Mouse (Mus musculus) limb, embryonic 15.5 days (tissue): ENCODE results near the gene Ube2d1. TPM values are rescaled to one million over a fixed set of nuclear protein-coding genes. Genes with fewer than 3 reads are reported as not detected.
A peak's percentile ranks its signal among the peaks of the same experiment; 100 is the strongest.

Experiments
- ATAC-seq: fragments of 200-750 bp; cut with Nextera tagmentation; 2 replicates; pipeline ENCODE4 v1.8.0; 2017; ENCODE audit warnings: low read depth, moderate TSS enrichment; ENCODE audit not compliant: insufficient number of reproducible peaks, low FRiP score, low TSS enrichment
- H3K27ac ChIP-seq: fragments of 300-500 bp; sonication (generic); 2 replicates; pipeline ENCODE4 v1.5.1; 2015; ENCODE audit warnings: moderate library complexity, mild to moderate bottlenecking, inconsistent platforms
- H3K27me3 ChIP-seq: fragments of 300-500 bp; sonication (generic); 2 replicates; pipeline ENCODE4 v1.6.1; 2015; ENCODE audit warnings: inconsistent platforms
- H3K36me3 ChIP-seq: fragments of 300-500 bp; sonication (generic); 2 replicates; pipeline ENCODE4 v1.6.1; 2015; ENCODE audit warnings: inconsistent platforms
- H3K4me1 ChIP-seq: fragments of 300-500 bp; sonication (generic); 2 replicates; pipeline ENCODE4 v1.6.1; 2015; ENCODE audit warnings: inconsistent platforms
- H3K4me2 ChIP-seq: fragments of 300-500 bp; sonication (generic); 2 replicates; pipeline ENCODE4 v1.6.1; 2015; ENCODE audit warnings: mild to moderate bottlenecking, inconsistent platforms
- H3K4me3 ChIP-seq: fragments of 300-500 bp; sonication (generic); 2 replicates; pipeline ENCODE4 v1.5.1; 2015; ENCODE audit warnings: mild to moderate bottlenecking, inconsistent platforms
- H3K9ac ChIP-seq: fragments of 300-500 bp; sonication (generic); 2 replicates; pipeline ENCODE4 v1.6.1; 2015; ENCODE audit warnings: inconsistent platforms
- H3K9me3 ChIP-seq: fragments of 300-500 bp; sonication (generic); 2 replicates; pipeline ENCODE4 v1.6.1; 2016; ENCODE audit warnings: inconsistent platforms
- WGBS: fragments of 180-500 bp; shearing (Covaris S2); methylation state at CpG from one replicate; pipeline ENCODE4 v1.1.7; 2015; 5-methylcytosine and 5-hydroxymethylcytosine counted together
- polyA plus RNA-seq: library from polyadenylated mRNA; unstranded; fragments of >200 nt; fragmentation: Nextera tagmentation; extraction: Ambion mirVana; gene quantifications from 2 replicates; pipeline ENCODE4 v1.2.1, GENCODE M21; 2015

The Ube2d1 gene
- polyA plus RNA-seq, 1 experiment from 2014 or later, result 52.2 TPM

- Histone ChIP-seq H3K4me3 (peak overlapping the region; percentile 98), H3K4me1 (peaks cover 16% of the 10 kb centered on the region; the same call in 1 of the 2 replicates), H3K36me3 (0 out of 2 replicates have a peak, but pooled peaks cover 6% of the 10 kb centered on the region), H3K27ac (peak overlapping the region; percentile 68), H3K9ac (peak overlapping the region; percentile 89), H3K9me3 (no peaks in the 10 kb centered on the region), H3K27me3 (peaks cover 5% of the 10 kb centered on the region; the same call in 1 of the 2 replicates), H3K4me2 (peak overlapping the region; percentile 74)
- WGBS, result under 1% methylated on average over 40 of the region's 41 CpGs
- peak; percentile 77 for ATAC-seq
Observed at GRCm38 (mm10) chr10:71284511-71285125, 444 bp downstream of the Ube2d1 start.

- Histone ChIP-seq H3K9me3 (no peaks in the 10 kb centered on the region), H3K4me3 (peak overlapping the region; percentile 98), H3K27ac (peak overlapping the region; percentile 68; the same call in 1 of the 2 replicates), H3K4me1 (peaks cover 16% of the 10 kb centered on the region; the same call in 1 of the 2 replicates), H3K36me3 (0 out of 2 replicates have a peak, but pooled peaks cover 6% of the 10 kb centered on the region), H3K27me3 (peaks cover 5% of the 10 kb centered on the region; the same call in 1 of the 2 replicates), H3K4me2 (peak overlapping the region; percentile 74), H3K9ac (peak overlapping the region; percentile 89; the same call in 1 of the 2 replicates)
- 15% methylated on average over 8 of the region's 8 CpGs for WGBS
- no peak for ATAC-seq
Observed at GRCm38 (mm10) chr10:71284131-71284510, 941 bp downstream of the Ube2d1 start.

- H3K36me3 ChIP-seq, result no peaks in the 10 kb centered on the region; the same call in 1 of the 2 replicates
- ATAC-seq, result no peak
- H3K9me3 ChIP-seq, result no peaks in the 10 kb centered on the region
- no peak overlapping the region for H3K4me2 ChIP-seq
- H3K27ac ChIP-seq, result no peak overlapping the region
- H3K4me1 ChIP-seq, result peaks cover 6% of the 10 kb centered on the region
- no peaks in the 10 kb centered on the region for H3K27me3 ChIP-seq
- H3K9ac ChIP-seq, result no peak overlapping the region
- WGBS, result 37% methylated on average over 9 of the region's 9 CpGs
- no peak overlapping the region for H3K4me3 ChIP-seq
Observed at GRCm38 (mm10) chr10:71273008-71273739, 11.9 kb downstream of the Ube2d1 start.

- 86% methylated on average over 2 of the region's 2 CpGs for WGBS
- H3K27me3 ChIP-seq, result no peaks in the 10 kb centered on the region
- H3K9ac ChIP-seq, result no peak overlapping the region
- no peaks in the 10 kb centered on the region for H3K36me3 ChIP-seq
- ATAC-seq, result no peak
- no peak overlapping the region for H3K27ac ChIP-seq
- no peak overlapping the region for H3K4me3 ChIP-seq
- H3K4me1 ChIP-seq, result peaks cover 1% of the 10 kb centered on the region; the same call in 1 of the 2 replicates
- H3K4me2 ChIP-seq, result no peak overlapping the region
- no peaks in the 10 kb centered on the region for H3K9me3 ChIP-seq
Observed at GRCm38 (mm10) chr10:71267973-71268372, 17.1 kb downstream of the Ube2d1 start.

DNA sequence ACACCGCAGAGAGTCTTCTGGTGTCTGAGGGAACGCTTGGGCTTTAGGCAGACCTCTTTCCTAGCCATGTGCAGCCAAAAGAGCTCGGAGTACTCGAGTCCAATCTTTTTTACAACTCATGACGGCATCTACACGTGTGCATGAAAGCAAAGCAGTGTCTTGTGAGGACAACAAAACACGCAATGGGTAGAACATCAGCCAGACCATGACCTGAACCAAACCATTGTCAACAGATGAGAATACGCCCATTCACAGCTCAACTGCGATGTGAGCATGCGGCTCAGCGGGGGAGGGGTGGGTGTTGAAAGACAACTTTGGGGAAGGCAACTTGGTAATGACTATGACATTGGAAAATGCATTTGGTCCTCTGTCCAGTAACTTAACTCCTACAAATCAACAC is 17.6 kb downstream of the Ube2d1 start:
- no peak overlapping the region for H3K27ac ChIP-seq
- H3K4me3 ChIP-seq, result no peak overlapping the region
- H3K9ac ChIP-seq, result no peak overlapping the region
- no peaks in the 10 kb centered on the region for H3K27me3 ChIP-seq
- no peak overlapping the region for H3K4me2 ChIP-seq
- H3K9me3 ChIP-seq, result no peaks in the 10 kb centered on the region
- no peaks in the 10 kb centered on the region for H3K4me1 ChIP-seq
- H3K36me3 ChIP-seq, result no peaks in the 10 kb centered on the region
- 80% methylated on average over 11 of the region's 11 CpGs for WGBS
- ATAC-seq, result no peak

DNA sequence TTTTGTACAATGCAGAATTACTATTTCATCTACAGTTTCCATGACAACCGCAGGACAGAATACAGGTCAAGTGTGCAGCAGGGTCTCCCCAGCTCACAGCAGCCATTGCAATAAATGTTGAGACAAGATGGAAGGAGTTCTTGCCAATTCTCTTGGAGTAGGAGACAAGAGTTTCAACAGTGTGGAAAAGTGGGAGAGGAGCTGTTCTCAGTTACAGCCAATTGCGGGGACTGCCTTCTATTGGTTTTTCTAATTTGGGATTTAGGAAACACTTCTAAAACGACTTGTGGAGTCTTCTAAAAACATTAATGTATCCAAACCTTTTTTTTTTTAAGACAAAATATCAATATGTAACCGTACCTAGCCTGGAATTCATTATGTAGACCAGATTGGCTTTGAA is 20.0 kb downstream of the Ube2d1 start:
- H3K4me3 ChIP-seq, result no peak overlapping the region
- WGBS, result 68% methylated on average over 4 of the region's 4 CpGs
- ATAC-seq, result no peak

GRCm38 (mm10) chr10:71261637-71262036 is 23.4 kb downstream of the Ube2d1 start:
- H3K36me3 ChIP-seq, result peaks cover 36% of the 10 kb centered on the region
- H3K4me3 ChIP-seq, result no peak overlapping the region
- H3K27ac ChIP-seq, result no peak overlapping the region

More for the DNA sequence above, 20.0 kb downstream of the Ube2d1 start:
- no peaks in the 10 kb centered on the region for H3K9me3 ChIP-seq
- no peaks in the 10 kb centered on the region for H3K27me3 ChIP-seq
- peaks cover 16% of the 10 kb centered on the region for H3K36me3 ChIP-seq
- no peak overlapping the region for H3K4me2 ChIP-seq
- no peaks in the 10 kb centered on the region for H3K4me1 ChIP-seq
- H3K9ac ChIP-seq, result no peak overlapping the region
- no peak overlapping the region for H3K27ac ChIP-seq

GRCm38 (mm10) chr10:71258943-71259342 is 26.1 kb downstream of the Ube2d1 start:
- Histone ChIP-seq H3K9ac (no peak overlapping the region), H3K4me2 (no peak overlapping the region), H3K4me1 (no peaks in the 10 kb centered on the region), H3K4me3 (no peak overlapping the region), H3K27me3 (no peaks in the 10 kb centered on the region), H3K9me3 (no peaks in the 10 kb centered on the region), H3K27ac (no peak overlapping the region), H3K36me3 (peaks cover 47% of the 10 kb centered on the region)
- no peak for ATAC-seq
- WGBS, result 79% methylated on average over 5 of the region's 5 CpGs

More at GRCm38 (mm10) chr10:71261637-71262036, 23.4 kb downstream of the Ube2d1 start:
- Histone ChIP-seq H3K27me3 (no peaks in the 10 kb centered on the region), H3K9me3 (no peaks in the 10 kb centered on the region), H3K4me2 (no peak overlapping the region), H3K9ac (no peak overlapping the region), H3K4me1 (no peaks in the 10 kb centered on the region)
- WGBS, result 70% methylated on average over 8 of the region's 8 CpGs
- ATAC-seq, result no peak

DNA sequence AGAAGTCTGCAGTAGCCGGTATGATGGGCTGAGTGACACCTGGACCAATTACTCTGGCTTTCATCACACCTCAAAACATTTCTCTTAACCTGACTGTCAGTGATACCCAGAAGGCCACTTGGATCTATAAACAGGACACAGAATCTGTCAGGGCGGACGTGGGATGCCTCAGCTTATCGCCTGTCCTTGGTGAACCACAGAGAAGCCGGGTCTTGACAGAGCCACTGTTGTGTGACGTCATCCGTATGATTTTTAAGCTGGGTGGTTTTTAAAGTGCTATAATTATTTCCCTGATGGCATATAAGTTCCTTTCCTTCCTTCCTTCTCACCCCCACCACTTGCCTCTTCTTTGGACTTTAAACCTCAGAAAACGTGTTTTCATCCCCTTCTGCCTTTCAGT is 26.5 kb downstream of the Ube2d1 start:
- Histone ChIP-seq H3K4me3 (no peak overlapping the region), H3K4me2 (no peak overlapping the region), H3K9me3 (no peaks in the 10 kb centered on the region), H3K4me1 (no peaks in the 10 kb centered on the region), H3K36me3 (peaks cover 47% of the 10 kb centered on the region), H3K9ac (no peak overlapping the region), H3K27me3 (no peaks in the 10 kb centered on the region), H3K27ac (no peak overlapping the region)
- ATAC-seq, result no peak
- WGBS, result 76% methylated on average over 8 of the region's 8 CpGs

DNA sequence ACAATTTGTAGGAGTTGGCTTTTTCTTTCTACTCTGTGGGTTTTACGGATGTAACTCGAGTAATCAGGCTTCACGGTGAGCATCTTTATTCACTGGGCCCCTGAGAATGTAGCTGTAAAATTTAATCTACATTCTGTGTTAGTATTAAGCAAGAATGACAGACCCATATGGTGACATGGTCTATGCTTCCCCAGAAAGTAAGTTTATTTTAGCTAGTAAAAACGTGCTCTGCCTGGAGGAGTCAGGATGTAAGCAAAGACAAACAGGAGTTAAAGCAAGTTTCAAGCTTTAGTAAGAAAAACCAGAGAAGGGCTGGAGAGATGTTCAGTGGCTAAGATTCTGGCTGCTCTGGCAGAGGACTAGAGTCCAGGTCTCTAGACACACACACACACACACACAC is 31.9 kb downstream of the Ube2d1 start:
- no peak overlapping the region for H3K27ac ChIP-seq
- H3K4me2 ChIP-seq, result no peak overlapping the region
- no peak overlapping the region for H3K9ac ChIP-seq
- no peaks in the 10 kb centered on the region for H3K4me1 ChIP-seq
- H3K36me3 ChIP-seq, result peaks cover 16% of the 10 kb centered on the region
- WGBS, result 46% methylated on average over 4 of the region's 4 CpGs
- no peaks in the 10 kb centered on the region for H3K9me3 ChIP-seq
- H3K27me3 ChIP-seq, result no peaks in the 10 kb centered on the region
- no peak overlapping the region for H3K4me3 ChIP-seq
- ATAC-seq, result no peak

- WGBS, result 75% methylated on average over 5 of the region's 5 CpGs
- H3K4me1 ChIP-seq, result no peaks in the 10 kb centered on the region
- H3K4me3 ChIP-seq, result no peak overlapping the region
- H3K36me3 ChIP-seq, result peaks cover 11% of the 10 kb centered on the region
- ATAC-seq, result no peak
- no peaks in the 10 kb centered on the region for H3K27me3 ChIP-seq
- H3K9ac ChIP-seq, result no peak overlapping the region
- no peaks in the 10 kb centered on the region for H3K9me3 ChIP-seq
- H3K4me2 ChIP-seq, result no peak overlapping the region
- no peak overlapping the region for H3K27ac ChIP-seq
Observed at GRCm38 (mm10) chr10:71252421-71252820, 32.6 kb downstream of the Ube2d1 start.

GRCm38 (mm10) chr10:71251846-71252245 is 33.2 kb downstream of the Ube2d1 start:
- Histone ChIP-seq H3K36me3 (peaks cover 11% of the 10 kb centered on the region), H3K9me3 (no peaks in the 10 kb centered on the region), H3K27me3 (no peaks in the 10 kb centered on the region), H3K9ac (no peak overlapping the region), H3K4me3 (no peak overlapping the region), H3K4me2 (no peak overlapping the region), H3K27ac (no peak overlapping the region), H3K4me1 (no peaks in the 10 kb centered on the region)
- ATAC-seq, result no peak
- 63% methylated on average over 5 of the region's 5 CpGs for WGBS
